Mouse (Mus musculus): ENCODE measurements around the gene Adamts9.

The Adamts9 gene

DNA sequence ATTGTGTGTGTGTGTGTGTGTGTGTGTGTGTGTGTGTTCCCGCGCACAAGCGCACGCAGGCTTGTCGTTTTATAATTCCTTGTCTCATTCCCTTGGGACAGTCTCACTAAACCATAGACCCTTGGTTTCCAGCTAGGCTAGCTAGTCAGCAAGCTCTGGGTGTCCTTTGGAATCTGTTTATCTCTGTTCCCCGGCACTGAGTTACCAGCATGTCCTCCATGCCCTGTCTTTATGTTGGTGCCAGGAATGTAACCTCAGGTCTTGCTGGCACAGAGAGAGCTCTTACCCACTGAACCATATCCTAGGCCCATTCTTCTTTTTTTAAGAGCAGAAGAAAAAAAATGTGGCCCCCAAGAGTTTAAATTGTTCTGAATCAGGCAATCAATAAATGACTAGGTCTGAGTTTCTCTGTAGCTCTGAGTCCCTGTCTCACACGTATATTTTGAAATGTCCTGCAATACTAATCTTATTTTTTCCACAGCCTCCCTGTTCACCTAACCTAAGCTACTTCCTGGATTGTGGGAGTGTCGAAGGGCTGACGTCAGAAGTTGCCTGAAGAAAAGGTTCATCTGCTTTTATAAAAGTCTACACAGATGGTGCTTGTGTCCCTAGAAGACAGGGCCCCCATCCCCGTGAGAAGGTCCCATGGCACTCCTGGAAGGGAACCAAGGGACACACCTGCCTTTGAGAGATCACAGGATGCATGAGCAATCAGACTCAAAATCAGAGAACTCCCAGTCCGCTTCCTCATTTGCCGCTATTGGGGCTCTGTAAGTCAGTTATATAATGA is 84.4 kb downstream of the Adamts9 start:
- DNase-seq = no peak

DNA sequence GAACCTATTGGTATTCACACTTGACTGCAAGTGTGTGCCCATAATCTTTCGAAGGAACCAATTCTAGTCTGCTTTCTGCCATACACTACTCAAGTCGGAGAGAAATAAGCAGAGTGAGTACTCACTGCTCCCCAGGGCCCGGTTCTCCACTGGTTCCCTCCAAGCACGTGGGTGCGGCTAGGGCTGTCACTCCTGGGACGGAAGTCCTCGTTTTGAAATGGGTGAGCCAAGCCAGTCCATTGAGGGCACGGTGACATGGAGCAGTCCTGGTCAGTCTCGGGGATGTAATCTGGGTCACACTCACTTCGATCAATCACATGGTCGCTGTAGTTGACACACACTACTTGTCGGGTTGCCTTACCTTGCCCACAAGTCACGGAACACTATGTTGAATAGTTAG is 85.5 kb downstream of the Adamts9 start:
- DNase-seq = no peak

- no peak for DNase-seq
Observed at GRCm38 (mm10) chr6:92854873-92855272, 88.4 kb downstream of the Adamts9 start.

DNA sequence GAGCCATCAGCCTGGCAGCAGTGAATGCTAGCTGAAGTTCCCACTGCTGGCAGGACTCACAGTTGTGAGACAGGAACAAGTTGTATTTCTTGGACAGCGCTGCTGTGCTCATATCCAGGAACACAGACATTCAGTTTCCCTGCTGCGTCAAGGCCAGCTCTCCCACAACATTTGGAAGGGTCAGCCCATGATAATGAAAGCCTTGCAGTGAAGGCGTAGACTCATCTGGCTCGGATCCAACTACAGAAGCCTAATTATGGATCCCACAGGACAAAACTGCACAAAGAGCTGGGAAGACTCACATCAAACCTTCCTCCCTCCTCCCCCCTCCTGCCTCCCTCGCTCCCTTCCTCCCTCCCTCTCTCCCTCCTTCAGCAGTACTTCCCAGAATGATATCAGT is 93.0 kb downstream of the Adamts9 start:
- DNase-seq = peak; percentile 78

GRCm38 (mm10) chr6:92849208-92849607 is 94.1 kb downstream of the Adamts9 start:
- peak; percentile 41 for DNase-seq

- no peak for DNase-seq
Observed at GRCm38 (mm10) chr6:92846614-92847013, 96.7 kb downstream of the Adamts9 start.

GRCm38 (mm10) chr6:92845898-92846297 is 97.4 kb downstream of the Adamts9 start:
- no peak for DNase-seq

DNA sequence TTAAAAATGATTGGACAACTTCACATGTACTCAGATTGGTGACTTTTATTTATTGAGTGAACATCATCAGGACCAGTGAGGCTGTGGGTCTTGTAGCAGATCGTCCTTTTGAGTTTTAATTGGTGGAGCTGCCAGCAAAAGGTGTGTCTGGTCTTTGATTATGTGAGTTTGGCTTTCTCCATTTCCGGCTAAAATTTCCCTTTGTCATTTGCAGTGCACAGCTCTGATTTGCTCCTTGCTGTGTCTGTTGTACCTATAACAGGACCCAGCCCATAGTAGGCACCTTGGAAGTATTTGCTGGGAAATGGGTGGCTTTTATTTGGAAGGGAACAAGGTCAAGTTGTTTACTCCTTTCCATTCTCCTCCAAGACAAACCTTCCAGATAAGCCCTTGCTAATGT is 99.8 kb downstream of the Adamts9 start:
- DNase-seq = no peak

- no peak for DNase-seq
Observed at GRCm38 (mm10) chr6:92842000-92842399, 101.3 kb downstream of the Adamts9 start.

DNA sequence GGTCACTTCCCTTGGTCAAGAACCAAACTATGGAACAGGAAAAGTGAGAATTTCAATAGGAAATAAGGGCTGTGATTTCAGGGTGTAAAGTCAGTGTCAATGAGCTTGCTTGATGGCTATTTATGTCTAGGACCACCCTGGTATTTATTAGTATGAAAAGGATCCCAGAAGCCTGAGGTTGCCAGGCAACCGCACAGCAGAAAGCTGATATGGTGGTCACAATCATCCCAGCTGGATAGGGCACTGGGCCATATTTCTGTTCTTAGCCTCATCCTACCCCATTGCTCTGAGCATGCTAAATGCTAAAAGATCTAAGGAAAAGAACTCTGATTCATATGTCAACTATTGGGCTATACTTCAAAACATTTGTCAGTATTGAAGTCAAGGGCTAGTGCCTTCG is 112.2 kb downstream of the Adamts9 start:
- DNase-seq = no peak

- no peak for DNase-seq
Observed at GRCm38 (mm10) chr6:92829148-92829547, 114.1 kb downstream of the Adamts9 start.

- DNase-seq = no peak
Observed at GRCm38 (mm10) chr6:92827360-92827759, 115.9 kb downstream of the Adamts9 start.

DNA sequence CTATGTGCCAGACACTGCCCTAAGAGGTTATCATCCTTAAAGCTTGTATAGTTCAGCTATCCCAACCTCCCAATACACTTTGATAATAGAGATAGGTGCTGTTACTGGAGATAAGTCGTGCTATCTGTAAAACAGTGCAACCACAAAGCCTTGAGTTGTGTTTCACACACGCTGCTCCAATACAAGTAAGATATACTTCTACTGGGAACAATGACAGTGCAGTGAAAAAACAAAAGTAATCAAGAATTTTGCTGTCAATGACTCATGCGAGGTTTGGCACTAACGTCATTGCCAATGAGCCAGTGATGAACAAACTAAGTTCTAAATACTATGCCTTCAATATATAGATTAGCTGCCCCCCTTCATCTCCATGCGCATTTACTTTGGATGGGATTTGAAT is 116.7 kb downstream of the Adamts9 start:
- no peak for DNase-seq

DNA sequence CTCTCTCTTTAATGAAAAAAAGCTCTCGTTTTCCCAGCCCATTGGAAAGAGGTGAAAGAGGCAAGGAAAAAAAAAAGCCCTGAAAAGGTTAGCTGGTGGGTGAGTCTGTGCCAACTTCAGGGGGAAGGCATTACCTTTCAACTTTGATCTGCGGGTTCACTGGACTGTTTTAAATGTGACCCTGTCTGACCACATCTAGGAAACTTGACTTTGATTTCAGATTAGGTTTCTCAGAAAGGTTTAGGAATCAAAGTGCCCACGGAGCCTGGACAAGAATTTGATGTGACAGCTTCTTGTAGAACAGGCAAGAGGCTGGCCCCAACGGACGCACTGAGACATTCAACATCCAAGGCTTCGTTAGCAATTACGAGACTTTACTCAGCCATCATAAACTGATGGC is 119.3 kb downstream of the Adamts9 start:
- DNase-seq = no peak

DNA sequence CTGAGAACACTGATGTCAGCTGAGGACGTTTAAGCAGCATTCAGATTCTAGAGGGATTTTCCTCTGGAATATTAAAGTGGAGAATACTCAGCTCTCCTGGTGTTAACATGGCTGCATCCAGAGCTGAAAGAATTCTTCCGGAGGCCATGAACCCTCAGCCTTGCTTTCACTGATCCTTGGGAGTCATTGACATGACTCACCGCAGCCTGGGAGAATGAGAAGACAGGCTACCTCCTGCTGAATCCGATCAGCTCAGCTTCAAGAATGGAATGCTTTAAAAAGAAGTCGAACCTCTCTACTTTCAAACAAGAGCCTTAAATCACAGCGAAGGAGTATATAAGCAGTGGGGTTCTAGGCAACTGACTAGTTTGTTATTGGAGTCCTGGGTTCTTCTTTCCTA is 121.3 kb downstream of the Adamts9 start:
- no peak for DNase-seq

DNA sequence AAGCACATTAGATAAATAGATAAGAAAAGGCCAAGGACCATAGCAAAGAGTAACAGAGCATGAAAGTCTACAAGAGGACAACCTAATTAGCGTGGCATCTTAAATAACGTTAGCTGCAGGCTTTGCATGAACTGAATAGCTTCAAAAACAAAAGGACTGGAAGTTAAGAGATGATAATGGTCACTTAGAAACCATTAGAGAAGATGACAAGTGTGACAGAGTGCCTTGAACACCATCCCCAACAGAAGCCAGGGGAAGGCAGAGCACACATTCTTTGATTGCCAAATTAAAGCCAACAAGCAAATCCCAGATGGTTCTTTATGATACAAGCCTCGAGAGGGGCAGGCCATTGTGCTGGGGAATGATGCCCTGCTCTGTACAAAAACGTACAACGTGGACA is 121.7 kb downstream of the Adamts9 start:
- no peak for DNase-seq

DNA sequence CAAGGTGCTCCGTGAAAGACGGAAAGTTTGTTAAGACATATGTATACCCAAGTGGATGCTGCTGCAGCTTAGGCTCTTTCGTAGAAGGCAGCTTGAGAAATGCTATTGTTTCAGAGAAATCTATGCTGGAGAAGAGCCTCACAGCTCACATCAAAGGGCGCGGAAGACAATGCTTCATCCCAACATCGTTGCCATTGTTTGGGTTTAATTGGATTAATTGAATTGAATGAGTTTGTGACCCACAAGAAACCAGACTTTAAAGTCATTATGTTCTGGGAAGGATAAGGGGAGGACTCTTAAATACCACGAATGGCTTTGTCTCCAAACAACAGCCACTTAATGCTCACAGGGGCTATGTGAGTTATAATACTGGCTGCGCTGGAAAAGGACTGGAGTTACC is 125.6 kb downstream of the Adamts9 start:
- no peak for DNase-seq

DNA sequence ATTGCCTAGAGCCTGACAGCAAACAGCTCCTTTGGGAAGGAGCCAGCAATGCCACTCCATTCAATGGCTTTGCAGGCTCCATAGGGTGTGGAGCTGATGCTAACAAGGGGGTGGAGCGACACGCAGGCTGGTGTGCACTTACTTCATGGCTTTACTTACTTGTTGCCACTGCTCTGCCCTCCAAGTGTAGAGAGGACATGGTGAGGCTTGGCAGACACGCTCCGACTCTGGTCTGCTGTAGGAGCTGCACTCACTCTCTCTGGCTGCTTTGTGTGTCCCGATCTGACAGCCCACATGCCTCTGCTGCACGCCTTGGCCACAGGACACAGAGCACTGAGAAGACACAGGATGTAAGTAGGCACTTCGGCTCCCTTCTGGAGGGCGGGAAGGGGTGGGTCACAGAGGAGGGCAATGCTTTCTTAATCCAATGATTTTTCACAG is 127.0 kb downstream of the Adamts9 start, which contains the start of gene A730049H05Rik:
Gene A730049H05Rik, plus strand, starts transcription at position 168 of the 441 bp plus-strand sequence.
- peak; percentile 25 for DNase-seq

DNA sequence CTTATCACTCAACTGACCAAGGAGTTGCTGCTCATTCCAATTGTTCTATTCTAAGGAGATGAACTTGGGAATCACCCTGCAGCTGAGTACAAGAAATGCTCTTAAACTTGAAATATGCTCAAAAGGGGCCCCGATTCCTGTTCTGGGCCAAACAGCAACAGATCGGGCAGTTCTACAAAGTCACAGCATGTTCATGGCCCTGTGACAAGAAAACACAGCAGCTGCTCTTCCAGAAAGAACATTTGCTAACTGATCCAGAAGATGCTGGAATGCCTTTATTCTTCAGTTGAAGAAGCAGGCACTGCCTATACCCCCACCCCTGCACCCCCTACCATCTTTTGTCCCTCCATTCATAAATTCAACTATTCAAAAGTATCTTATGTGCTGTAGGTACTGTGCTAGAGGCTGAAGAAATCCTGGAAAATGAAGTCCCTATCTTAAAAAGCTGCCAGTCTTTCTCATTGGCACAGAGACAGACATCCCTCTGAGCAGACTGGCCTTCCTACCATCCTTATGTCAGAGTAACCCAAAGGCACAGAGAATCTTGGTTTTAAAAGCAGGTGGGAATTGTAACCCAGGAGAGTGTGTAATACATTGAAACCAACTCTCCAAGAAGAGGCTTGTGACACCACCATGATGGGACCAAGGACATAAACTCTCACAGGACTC is 130.5 kb downstream of the Adamts9 start:
- DNase-seq = peak; percentile 51

- DNase-seq = no peak
Observed at GRCm38 (mm10) chr6:92811566-92811965, 131.7 kb downstream of the Adamts9 start.

DNA sequence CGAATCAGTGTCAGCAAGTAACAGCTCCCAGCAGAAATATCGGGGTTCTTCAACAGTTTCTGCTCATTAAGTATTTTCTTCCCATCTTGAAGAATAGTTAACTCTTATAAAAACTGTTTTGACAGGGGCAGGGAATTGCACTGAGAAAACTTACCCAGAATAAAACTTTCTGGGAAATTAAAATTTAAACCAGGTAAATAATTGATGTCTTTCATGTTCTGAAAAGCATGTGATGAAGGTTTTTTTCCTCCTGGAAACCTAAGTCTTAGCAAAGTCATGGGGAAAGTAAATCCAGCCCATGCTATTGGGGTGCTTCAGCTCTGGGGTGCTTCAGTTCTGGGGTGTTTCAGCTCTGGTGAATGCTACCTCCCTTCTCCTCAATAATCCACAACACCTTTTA is 132.7 kb downstream of the Adamts9 start:
- no peak for DNase-seq

- no peak for DNase-seq
Observed at GRCm38 (mm10) chr6:92809818-92810217, 133.5 kb downstream of the Adamts9 start.

DNA sequence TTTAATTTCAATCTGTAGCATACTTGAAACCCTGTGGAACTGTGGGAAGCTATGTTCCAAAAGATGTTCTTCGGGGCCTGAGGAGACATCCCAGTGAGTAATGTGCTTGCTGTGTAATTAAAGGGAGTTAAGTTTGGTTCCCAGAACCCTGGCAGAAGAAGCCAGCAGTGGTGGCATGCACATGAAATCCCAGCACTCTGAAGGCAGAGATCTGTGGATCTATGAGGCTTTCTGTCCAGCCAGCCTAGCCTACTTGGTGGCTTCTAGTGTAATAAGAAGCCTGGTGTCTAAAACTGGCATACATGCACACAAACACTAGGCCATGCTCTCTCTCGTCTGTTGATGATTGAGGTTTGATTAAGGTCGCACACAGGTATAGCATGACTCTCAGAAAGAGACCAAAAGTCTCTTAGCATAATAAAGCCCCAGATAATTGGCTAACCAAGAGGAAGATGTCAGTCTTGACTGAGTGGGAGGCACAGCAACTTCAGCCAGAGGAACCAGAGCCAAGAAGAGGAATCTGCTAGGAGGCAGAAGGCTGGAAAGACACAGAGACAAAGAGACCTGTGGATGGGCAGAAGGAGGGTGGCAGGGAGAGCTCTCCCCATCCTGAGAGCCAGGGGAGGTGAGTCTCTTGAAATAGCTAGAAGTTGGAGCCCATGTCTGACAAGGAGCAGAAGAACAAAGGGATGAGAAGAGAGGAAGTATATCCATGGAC is 138.9 kb downstream of the Adamts9 start:
- DNase-seq = no peak

DNA sequence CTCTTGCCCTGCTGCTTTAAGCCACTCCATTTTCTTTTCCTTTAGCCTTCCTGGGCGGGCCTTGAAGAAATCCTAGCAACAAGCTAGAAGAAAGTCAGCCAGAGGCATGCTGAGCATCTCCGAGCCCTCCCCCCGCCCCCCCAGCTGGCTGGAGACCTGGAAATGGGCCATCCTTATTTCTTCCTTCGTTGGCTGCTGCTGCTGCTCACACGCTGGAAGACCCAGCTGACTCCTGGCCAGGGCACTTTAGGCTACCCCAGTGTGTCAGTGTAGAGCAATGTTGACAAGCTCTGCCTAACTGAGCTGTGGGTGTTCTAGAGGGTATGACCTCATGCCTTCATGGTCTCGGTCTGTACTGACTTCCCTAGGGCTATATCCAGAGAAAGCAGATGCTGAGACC is 140.1 kb downstream of the Adamts9 start:
- peak; percentile 76 for DNase-seq
